In the genomic region with DNA sequence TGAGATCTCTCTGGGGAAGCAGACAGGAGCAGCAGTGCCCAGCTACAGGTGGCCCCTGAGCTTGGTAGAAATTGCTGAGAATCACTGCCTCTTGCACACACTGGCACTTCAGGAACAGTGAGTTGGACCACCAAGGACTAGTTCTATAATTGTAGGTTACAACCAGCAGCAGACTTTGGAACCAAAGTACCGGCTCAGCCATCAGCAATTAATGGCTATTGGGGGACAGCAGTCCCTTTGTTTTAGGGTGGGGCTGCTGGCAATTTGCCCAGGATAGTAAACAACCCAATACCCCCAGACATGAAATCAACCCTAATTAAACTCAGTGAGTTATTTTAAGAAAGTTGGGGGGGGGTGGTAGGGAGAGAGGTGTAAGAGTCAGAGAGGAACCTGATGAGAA, we compare ENCODE assay signal across 29 mouse cellular contexts.
DNase-seq lines count a peak whose midpoint lies in the region; ATAC-seq and TF ChIP-seq lines count a peak whose summit lies in the region.
"Had no signal": no experiment of that assay in that cellular context is flagged by ENCODE, and none has a peak within 500 bp of the region (broad histone marks: within the 10 kb centered on the region; RNA-seq: fewer than 3 reads in every experiment).

No protein-coding gene starts in this region.

- DNase-seq in forebrain, postnatal 0 days = no peak
- peak; percentile 40 for DNase-seq in retina, postnatal 1 day
- DNase-seq in retina, embryonic 14.5 days (ENCODE audit: low spot score) = no peak
- DNase-seq in kidney, adult 9 months = no peak
- no peak for DNase-seq in urinary bladder, adult 18-20 months (ENCODE audit: low spot score in 2 of 2)
- DNase-seq: adrenal gland, postnatal 10 days; adrenal gland, postnatal 36 days; B cell, adult 2 months; cerebellum, adult 11 months; cerebellum, adult 2 months; cerebellum, adult 9-11 months; cerebellum, postnatal 25 days; gastrocnemius, postnatal 25 days; heart, adult 18-20 months; heart, postnatal 10 days; heart, postnatal 36 days had no signal

- peaks cover 15% of the 10 kb centered on the region for H3K4me1 ChIP-seq in forebrain, embryonic 13.5 days
- no peaks in the 10 kb centered on the region for H3K4me1 ChIP-seq in forebrain, postnatal 0 days (ENCODE audit: insufficient read depth)
- no peaks in the 10 kb centered on the region for H3K4me1 ChIP-seq in intestine, embryonic 16.5 days (ENCODE audit: control insufficient read depth, insufficient read depth, low read length)
- H3K4me1 ChIP-seq: embryonic facial prominence, embryonic 12.5 days; embryonic facial prominence, embryonic 15.5 days; heart, embryonic 12.5 days; heart, embryonic 15.5 days; hindbrain, embryonic 13.5 days had no signal

- no peak overlapping the region for H3K4me3 ChIP-seq in forebrain, embryonic 13.5 days
- H3K4me3 ChIP-seq in forebrain, postnatal 0 days (ENCODE audit: low read depth, low read length) = no peak overlapping the region
- H3K4me3 ChIP-seq in intestine, embryonic 16.5 days (ENCODE audit: low read length) = no peak overlapping the region
- H3K4me3 ChIP-seq: embryonic facial prominence, embryonic 12.5 days; embryonic facial prominence, embryonic 15.5 days; heart, embryonic 12.5 days; heart, embryonic 15.5 days; hindbrain, embryonic 10.5 days; hindbrain, embryonic 13.5 days had no signal

- peak; percentile 57; the same call in 1 of the 2 replicates for ATAC-seq in forebrain, embryonic 13.5 days
- no peak for ATAC-seq in forebrain, postnatal 0 days
- ATAC-seq in intestine, embryonic 16.5 days = peak; percentile 40
- ATAC-seq: forebrain, embryonic 16.5 days; hindbrain, embryonic 16.5 days; Patski had no signal

- H3K9me3 ChIP-seq in forebrain, embryonic 13.5 days (replicated peaks) = no peaks in the 10 kb centered on the region
- H3K9me3 ChIP-seq in forebrain, postnatal 0 days (ENCODE audit: low read length) = no peaks in the 10 kb centered on the region
- no peaks in the 10 kb centered on the region for H3K9me3 ChIP-seq in intestine, embryonic 16.5 days (ENCODE audit: control insufficient read depth, low read length)
- H3K9me3 ChIP-seq: embryonic facial prominence, embryonic 12.5 days; embryonic facial prominence, embryonic 15.5 days; G1E; heart, embryonic 12.5 days; heart, embryonic 15.5 days; hindbrain, embryonic 10.5 days; hindbrain, embryonic 13.5 days had no signal

- TF ChIP-seq CTCF in forebrain, postnatal 0 days (IDR thresholded peaks at IDR 0.05; ENCODE audit: low read depth) = no peak

- 21% methylated on average over 1 of the region's 1 CpGs for WGBS in forebrain, embryonic 13.5 days
- 35% methylated on average over 1 of the region's 1 CpGs for WGBS in forebrain, postnatal 0 days
- 34% methylated on average over 1 of the region's 1 CpGs for WGBS in intestine, embryonic 16.5 days

- no peaks in the 10 kb centered on the region for H3K36me3 ChIP-seq in forebrain, embryonic 13.5 days (ENCODE audit: poor library complexity, severe bottlenecking)
- no peaks in the 10 kb centered on the region for H3K36me3 ChIP-seq in forebrain, postnatal 0 days (ENCODE audit: insufficient read depth)
- H3K36me3 ChIP-seq in intestine, embryonic 16.5 days (ENCODE audit: control insufficient read depth, insufficient read depth, low read length) = no peaks in the 10 kb centered on the region
- H3K36me3 ChIP-seq: embryonic facial prominence, embryonic 12.5 days; embryonic facial prominence, embryonic 15.5 days; G1E; heart, embryonic 12.5 days; heart, embryonic 15.5 days; hindbrain, embryonic 10.5 days; hindbrain, embryonic 13.5 days had no signal

- no peak overlapping the region for H3K27ac ChIP-seq in forebrain, embryonic 13.5 days
- H3K27ac ChIP-seq in forebrain, postnatal 0 days (ENCODE audit: low read depth, low read length) = no peak overlapping the region
- H3K27ac ChIP-seq in intestine, embryonic 16.5 days (ENCODE audit: low read length) = no peak overlapping the region
- H3K27ac ChIP-seq: embryonic facial prominence, embryonic 12.5 days; embryonic facial prominence, embryonic 15.5 days; heart, embryonic 15.5 days; hindbrain, embryonic 10.5 days; hindbrain, embryonic 13.5 days had no signal

- no peak overlapping the region for H3K4me2 ChIP-seq in forebrain, embryonic 13.5 days
- no peak overlapping the region for H3K4me2 ChIP-seq in forebrain, postnatal 0 days (ENCODE audit: low read depth)
- H3K4me2 ChIP-seq in intestine, embryonic 16.5 days (ENCODE audit: low read depth, low read length) = no peak overlapping the region
- H3K4me2 ChIP-seq: embryonic facial prominence, embryonic 12.5 days; embryonic facial prominence, embryonic 15.5 days; heart, embryonic 12.5 days; heart, embryonic 15.5 days; hindbrain, embryonic 13.5 days had no signal

- no peak overlapping the region for H3K9ac ChIP-seq in forebrain, embryonic 13.5 days
- no peak overlapping the region for H3K9ac ChIP-seq in forebrain, postnatal 0 days
- no peak overlapping the region for H3K9ac ChIP-seq in intestine, embryonic 16.5 days (ENCODE audit: low read depth, low read length)
- H3K9ac ChIP-seq: embryonic facial prominence, embryonic 12.5 days; embryonic facial prominence, embryonic 15.5 days; heart, embryonic 12.5 days; heart, embryonic 15.5 days; hindbrain, embryonic 13.5 days had no signal

- H3K27me3 ChIP-seq in forebrain, embryonic 13.5 days = peaks cover 17% of the 10 kb centered on the region
- no peaks in the 10 kb centered on the region for H3K27me3 ChIP-seq in forebrain, postnatal 0 days (ENCODE audit: insufficient read depth, low read length)
- no peaks in the 10 kb centered on the region for H3K27me3 ChIP-seq in intestine, embryonic 16.5 days (replicated peaks; ENCODE audit: control insufficient read depth, insufficient read depth, low read length)
- H3K27me3 ChIP-seq: CH12.LX; embryonic facial prominence, embryonic 12.5 days; embryonic facial prominence, embryonic 15.5 days; heart, embryonic 12.5 days; heart, embryonic 15.5 days; hindbrain, embryonic 13.5 days; Patski had no signal
